Mouse (Mus musculus) kidney, postnatal 0 days (tissue): Measurements from ENCODE around the gene Nxph4. TPM values are rescaled to one million over a fixed set of nuclear protein-coding genes. Genes with fewer than 3 reads are reported as not detected.

Source experiments
- ATAC-seq: fragments of 200-750 bp; cut with Nextera tagmentation; replicated peaks from 2 replicates; pipeline ENCODE4 v1.8.0; 2017; ENCODE audit warnings: low read depth, moderate number of reproducible peaks, moderate TSS enrichment, moderate library complexity; ENCODE audit not compliant: low FRiP score
- DNase-seq: peaks from one replicate; pipeline ENCODE4 v3.0.0-alpha.2; 2016; ENCODE audit warnings: low spot score
- H3K27ac ChIP-seq: fragments of 300-500 bp; sonication (generic); 2 replicates; pipeline ENCODE4 v1.5.1; 2014; ENCODE audit warnings: mild to moderate bottlenecking
- H3K27me3 ChIP-seq: fragments of 300-500 bp; sonication (generic); 2 replicates; pipeline ENCODE4 v1.6.1; 2014; ENCODE audit warnings: low read length, mixed read lengths; ENCODE audit not compliant: insufficient read depth
- H3K36me3 ChIP-seq: fragments of 300-500 bp; sonication (generic); 2 replicates; pipeline ENCODE4 v1.6.1; 2014; ENCODE audit warnings: low read length, mixed read lengths; ENCODE audit not compliant: insufficient read depth
- H3K4me1 ChIP-seq: fragments of 300-500 bp; sonication (generic); replicated peaks from 2 replicates; pipeline ENCODE4 v1.6.1; 2014; ENCODE audit warnings: antibody characterized with exemption, low read length, mixed read lengths; ENCODE audit not compliant: insufficient read depth
- H3K4me2 ChIP-seq: fragments of 300-500 bp; sonication (generic); 2 replicates; pipeline ENCODE4 v1.6.1; 2014; ENCODE audit warnings: mild to moderate bottlenecking, low read length, moderate library complexity, mixed read lengths
- H3K4me3 ChIP-seq: fragments of 300-500 bp; sonication (generic); replicated peaks from 2 replicates; pipeline ENCODE4 v1.5.1; 2014; ENCODE audit warnings: low read depth, low read length
- H3K9ac ChIP-seq: fragments of 300-500 bp; sonication (generic); 2 replicates; pipeline ENCODE4 v1.6.1; 2014; ENCODE audit warnings: low read depth, low read length
- H3K9me3 ChIP-seq: fragments of 300-500 bp; sonication (generic); replicated peaks from 2 replicates; pipeline ENCODE4 v1.6.1; 2016; ENCODE audit warnings: low read length, inconsistent platforms, mixed read lengths
- CTCF ChIP-seq: IDR thresholded peaks from 2 replicates; pipeline ENCODE4 v1.5.1; 2016; ENCODE audit warnings: antibody characterized with exemption, low read depth, mild to moderate bottlenecking, moderate library complexity
- WGBS: fragments of 180-500 bp; shearing (Covaris S2); extraction: QIAGEN DNeasy Blood & Tissue Kit; methylation state at CpG from one replicate; pipeline ENCODE4 v1.1.7; 2014; 5-methylcytosine and 5-hydroxymethylcytosine counted together
- polyA plus RNA-seq: library from polyadenylated mRNA; unstranded; fragments of >200 nt; fragmentation: Nextera tagmentation; extraction: Ambion mirVana; gene quantifications from 2 replicates; pipeline ENCODE4 v1.2.1, GENCODE M21; 2015

The Nxph4 gene
- polyA plus RNA-seq, 1 experiment from 2014 or later, result 0.93 TPM

GRCm38 (mm10) chr10:127564301-127564700, 29.9 kb upstream of the Nxph4 start:
- H3K36me3 ChIP-seq, result peaks cover 21% of the 10 kb centered on the region
- H3K9me3 ChIP-seq, result no peaks in the 10 kb centered on the region
- peaks cover 11% of the 10 kb centered on the region; the same call in 1 of the 2 replicates for H3K4me1 ChIP-seq
- no peaks in the 10 kb centered on the region for H3K27me3 ChIP-seq
- H3K4me2 ChIP-seq, result no peak overlapping the region; the same call in 1 of the 2 replicates
- DNase-seq (peak; percentile 82), ATAC-seq (peak; percentile 67)
- H3K9ac ChIP-seq, result no peak overlapping the region
- TF ChIP-seq CTCF, result no peak
- 26% methylated on average over 13 of the region's 13 CpGs for whole genome bisulfite sequencing
- no peak overlapping the region for H3K4me3 ChIP-seq
- H3K27ac ChIP-seq, result peak overlapping the region; percentile 50; the same call in 1 of the 2 replicates

DNA sequence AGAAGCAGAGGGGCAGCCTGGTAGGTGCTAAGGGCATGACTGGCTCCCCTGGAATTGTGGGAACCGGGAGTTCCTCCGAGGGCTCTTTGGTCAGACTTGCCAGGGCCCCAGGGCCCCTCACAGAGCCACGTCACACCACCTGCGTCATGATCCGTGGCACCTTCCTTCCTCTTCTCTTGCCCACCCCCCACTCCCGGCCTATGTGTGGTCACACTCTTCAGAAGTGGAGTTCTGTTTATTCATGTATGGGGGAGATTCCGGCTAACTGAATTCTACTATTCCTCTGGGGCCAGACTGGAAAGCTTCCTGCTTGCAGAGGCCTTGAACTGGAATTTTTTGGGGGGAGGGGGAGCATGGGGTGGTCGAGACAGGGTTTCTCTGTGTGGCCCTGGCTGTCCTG, 29.5 kb upstream of the Nxph4 start:
- Histone ChIP-seq H3K27me3 (no peaks in the 10 kb centered on the region), H3K4me2 (no peak overlapping the region; the same call in 1 of the 2 replicates), H3K27ac (peak overlapping the region; percentile 50; the same call in 1 of the 2 replicates), H3K9ac (no peak overlapping the region), H3K4me3 (no peak overlapping the region), H3K4me1 (peaks cover 11% of the 10 kb centered on the region; the same call in 1 of the 2 replicates), H3K36me3 (peaks cover 21% of the 10 kb centered on the region), H3K9me3 (no peaks in the 10 kb centered on the region)
- ATAC-seq, result 0 out of 2 replicates have a peak, but pooled peaks have one; percentile 4
- 46% methylated on average over 8 of the region's 8 CpGs for WGBS
- DNase-seq, result peak; percentile 67
- no peak for TF ChIP-seq CTCF

- DNase-seq, result peak; percentile 45
- Histone ChIP-seq H3K4me3 (no peak overlapping the region), H3K9me3 (no peaks in the 10 kb centered on the region), H3K4me1 (peaks cover 11% of the 10 kb centered on the region; the same call in 1 of the 2 replicates), H3K27ac (no peak overlapping the region), H3K27me3 (no peaks in the 10 kb centered on the region), H3K9ac (no peak overlapping the region), H3K4me2 (no peak overlapping the region), H3K36me3 (peaks cover 25% of the 10 kb centered on the region)
- no peak for ATAC-seq
- peak; percentile 66 for TF ChIP-seq CTCF
Observed at GRCm38 (mm10) chr10:127561145-127561544, 26.8 kb upstream of the Nxph4 start.

DNA sequence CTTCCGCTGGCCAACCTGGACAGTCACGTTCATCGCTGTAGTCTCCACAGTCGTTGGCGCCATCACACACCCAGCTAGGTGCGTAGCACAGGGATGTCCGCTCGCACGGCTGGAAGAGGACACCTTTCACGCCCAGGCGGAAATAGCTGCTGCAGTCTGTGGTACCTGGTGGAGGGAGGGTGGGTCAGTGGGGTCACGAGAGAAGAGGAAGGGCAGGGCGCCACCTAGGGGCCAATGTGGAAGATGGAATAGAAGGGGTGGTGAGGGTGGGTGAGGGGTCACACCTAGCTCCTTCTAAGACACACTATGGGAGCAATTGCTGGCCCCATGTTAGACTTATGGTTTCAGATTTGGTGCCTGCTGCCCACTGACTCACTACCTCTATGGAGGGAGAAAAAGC, 23.0 kb upstream of the Nxph4 start:
- no peaks in the 10 kb centered on the region for H3K27me3 ChIP-seq
- H3K36me3 ChIP-seq, result peaks cover 40% of the 10 kb centered on the region
- 0 out of 2 replicates have a peak, but pooled peaks cover under 1% of the 10 kb centered on the region for H3K4me1 ChIP-seq
- H3K9ac ChIP-seq, result no peak overlapping the region
- H3K27ac ChIP-seq, result no peak overlapping the region
- no peak for DNase-seq
- 93% methylated on average over 13 of the region's 13 CpGs for WGBS
- TF ChIP-seq CTCF, result peak; percentile 52
- H3K4me2 ChIP-seq, result no peak overlapping the region
- no peak overlapping the region for H3K4me3 ChIP-seq
- no peak for ATAC-seq
- H3K9me3 ChIP-seq, result no peaks in the 10 kb centered on the region

DNA sequence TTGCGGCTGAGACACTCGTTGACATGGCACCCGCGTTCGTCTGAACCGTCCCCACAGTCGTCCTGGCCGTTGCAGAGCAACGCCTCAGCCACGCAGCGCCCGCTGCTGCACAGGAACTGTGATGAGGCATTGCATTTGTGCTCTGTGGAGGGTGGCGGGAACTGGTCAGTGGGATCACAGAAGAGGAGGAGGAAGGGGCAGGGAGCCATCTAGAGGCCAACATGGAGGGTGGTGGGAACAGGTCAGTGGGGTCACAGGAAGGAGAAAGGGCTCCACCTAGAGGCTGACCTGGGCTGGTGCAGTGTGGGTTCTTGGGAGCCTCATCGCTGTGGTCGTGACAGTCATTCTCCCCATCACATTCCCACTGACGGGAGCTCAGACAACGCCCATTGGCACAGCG, 21.3 kb upstream of the Nxph4 start:
- Histone ChIP-seq H3K4me2 (no peak overlapping the region), H3K4me3 (no peak overlapping the region), H3K9ac (no peak overlapping the region), H3K9me3 (no peaks in the 10 kb centered on the region), H3K27me3 (no peaks in the 10 kb centered on the region), H3K36me3 (peaks cover 52% of the 10 kb centered on the region), H3K27ac (no peak overlapping the region), H3K4me1 (no peaks in the 10 kb centered on the region)
- peak; percentile 53 for DNase-seq
- peak; percentile 74 for TF ChIP-seq CTCF
- 0 out of 2 replicates have a peak, but pooled peaks have one; percentile 8 for ATAC-seq
- WGBS, result 75% methylated on average over 18 of the region's 18 CpGs

DNA sequence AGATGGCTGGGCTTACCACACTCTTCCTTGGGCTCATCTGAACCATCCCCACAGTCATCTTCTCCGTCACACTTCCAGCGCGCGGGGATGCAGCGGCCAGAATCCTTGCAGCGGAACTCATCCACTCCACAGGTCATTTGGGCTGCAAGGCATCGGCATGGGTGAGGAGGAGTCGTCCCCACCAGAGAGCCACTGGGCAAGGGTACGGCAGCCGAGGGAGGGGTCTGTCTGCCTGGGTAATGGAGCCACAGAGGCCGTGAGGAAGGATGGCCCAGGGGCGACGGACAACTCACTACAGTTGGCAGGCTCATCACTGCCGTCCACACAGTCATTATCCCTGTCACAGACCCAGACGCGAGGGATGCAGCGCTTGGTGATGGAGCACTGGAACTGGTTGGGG, 15.5 kb upstream of the Nxph4 start:
- DNase-seq, result no peak
- 82% methylated on average over 17 of the region's 17 CpGs for WGBS
- TF ChIP-seq CTCF, result no peak

DNA sequence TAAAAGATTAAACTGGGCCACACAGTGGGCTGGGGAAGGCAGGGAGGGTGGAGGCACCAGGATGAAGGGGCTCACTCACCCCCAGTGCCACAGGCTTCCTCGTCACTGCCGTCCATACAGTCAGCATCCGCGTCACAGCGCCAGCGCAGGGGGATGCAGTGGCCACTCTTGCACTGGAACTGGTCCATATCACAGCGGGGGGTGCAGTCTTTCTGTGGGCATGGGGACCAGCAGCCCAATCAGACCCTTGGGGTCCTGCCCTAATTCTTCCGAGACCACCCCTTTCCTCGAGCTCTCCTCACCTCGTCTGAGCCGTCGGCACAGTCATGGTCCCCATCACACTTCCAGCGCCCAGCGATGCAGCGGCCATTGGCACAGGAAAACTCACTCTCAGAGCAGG, 13.9 kb upstream of the Nxph4 start:
- WGBS, result 97% methylated on average over 15 of the region's 15 CpGs
- H3K4me2 ChIP-seq, result no peak overlapping the region

More for the DNA sequence above, 15.5 kb upstream of the Nxph4 start:
- H3K4me1 ChIP-seq, result no peaks in the 10 kb centered on the region
- H3K9ac ChIP-seq, result no peak overlapping the region
- H3K9me3 ChIP-seq, result no peaks in the 10 kb centered on the region
- peaks cover 37% of the 10 kb centered on the region; the same call in 1 of the 2 replicates for H3K36me3 ChIP-seq
- no peak for ATAC-seq
- no peak overlapping the region for H3K4me3 ChIP-seq
- no peak overlapping the region for H3K27ac ChIP-seq
- H3K4me2 ChIP-seq, result no peak overlapping the region
- no peaks in the 10 kb centered on the region for H3K27me3 ChIP-seq

More for the DNA sequence above, 13.9 kb upstream of the Nxph4 start:
- Histone ChIP-seq H3K27me3 (no peaks in the 10 kb centered on the region), H3K27ac (no peak overlapping the region), H3K9me3 (no peaks in the 10 kb centered on the region), H3K9ac (no peak overlapping the region), H3K4me3 (no peak overlapping the region), H3K4me1 (no peaks in the 10 kb centered on the region), H3K36me3 (peaks cover 38% of the 10 kb centered on the region; the same call in 1 of the 2 replicates)
- TF ChIP-seq CTCF, result no peak
- DNase-seq (no peak), ATAC-seq (no peak)
